Mouse (Mus musculus) c-Kit-positive CD71-negative TER-119-negative erythroid progenitor cells, embryonic 14.5 days (primary cell): Measurements from ENCODE around the gene Olfr305.
"Not testable (repeated sequence)": the region's sequence is repeated elsewhere in the genome, so short reads cannot be mapped to it uniquely, and the experiment has no call there.

ENCODE experiments used
- DNase-seq: peaks from one replicate; pipeline ENCODE4 v3.0.0-alpha.2; 2013; ENCODE audit warnings: low read depth

Olfr305 gene

GRCm38 (mm10) chr7:86366828-86367227 is at the start of gene Olfr305:
Olfr305 (minus strand) TSS chr7:86366928.
- DNase-seq = no peak

- DNase-seq = no peak
Observed at GRCm38 (mm10) chr7:86403546-86403945, 36.8 kb upstream of the Olfr305 start, which contains the start of gene Olfr301. Olfr301 (plus strand) TSS chr7:86403846.

DNA sequence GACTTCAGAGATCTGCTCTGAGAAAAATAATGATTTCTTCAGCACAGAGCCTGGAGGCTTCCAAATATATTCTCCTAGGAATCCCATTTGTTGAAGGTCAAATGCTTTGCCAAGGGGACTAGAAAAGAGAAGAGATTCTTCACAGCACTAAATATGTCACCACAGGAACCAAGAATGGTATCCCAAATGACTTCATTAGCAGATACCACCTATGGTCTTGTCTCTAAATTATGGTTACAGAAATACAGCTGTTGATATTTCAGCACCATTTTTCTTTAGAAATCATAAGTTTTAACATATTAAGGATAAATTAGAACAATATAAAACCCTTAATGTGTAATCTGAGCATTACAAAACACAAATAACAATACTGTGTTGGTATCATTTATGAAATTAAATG is 31.0 kb upstream of the Olfr305 start, which contains the start of gene Olfr303:
TSS of gene Olfr303 (minus strand) at position 101 of the 400 bp plus-strand sequence.
- DNase-seq = no peak

GRCm38 (mm10) chr7:86386558-86386957 is 19.8 kb upstream of the Olfr305 start, which contains the start of gene Olfr304:
Olfr304 (minus strand) TSS chr7:86386658.
- DNase-seq = no peak

GRCm38 (mm10) chr7:86385769-86386168 is 19.0 kb upstream of the Olfr305 start:
- DNase-seq = no peak

- not testable (repeated sequence) for DNase-seq
Observed at GRCm38 (mm10) chr7:86346296-86346695, 20.4 kb downstream of the Olfr305 start.

DNA sequence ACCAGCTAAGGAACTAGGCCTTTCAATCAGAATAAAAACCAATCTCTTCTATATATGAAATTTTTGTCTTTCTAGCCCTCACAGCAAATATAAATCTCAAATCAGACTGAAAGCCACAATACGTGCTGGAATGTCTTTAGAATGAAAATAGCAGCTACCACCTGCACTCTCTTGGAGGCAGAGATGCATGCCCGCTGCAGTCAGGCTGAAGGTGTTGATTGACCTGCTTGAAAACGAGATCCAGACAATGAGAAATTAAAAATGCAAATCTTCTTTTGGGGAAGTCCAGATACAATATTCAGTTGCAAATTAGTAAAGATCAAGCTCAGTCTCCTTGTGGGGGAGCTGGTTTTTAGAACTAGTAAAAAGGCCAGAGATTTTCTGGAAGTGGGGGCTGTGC is 22.5 kb downstream of the Olfr305 start:
- no peak for DNase-seq

DNA sequence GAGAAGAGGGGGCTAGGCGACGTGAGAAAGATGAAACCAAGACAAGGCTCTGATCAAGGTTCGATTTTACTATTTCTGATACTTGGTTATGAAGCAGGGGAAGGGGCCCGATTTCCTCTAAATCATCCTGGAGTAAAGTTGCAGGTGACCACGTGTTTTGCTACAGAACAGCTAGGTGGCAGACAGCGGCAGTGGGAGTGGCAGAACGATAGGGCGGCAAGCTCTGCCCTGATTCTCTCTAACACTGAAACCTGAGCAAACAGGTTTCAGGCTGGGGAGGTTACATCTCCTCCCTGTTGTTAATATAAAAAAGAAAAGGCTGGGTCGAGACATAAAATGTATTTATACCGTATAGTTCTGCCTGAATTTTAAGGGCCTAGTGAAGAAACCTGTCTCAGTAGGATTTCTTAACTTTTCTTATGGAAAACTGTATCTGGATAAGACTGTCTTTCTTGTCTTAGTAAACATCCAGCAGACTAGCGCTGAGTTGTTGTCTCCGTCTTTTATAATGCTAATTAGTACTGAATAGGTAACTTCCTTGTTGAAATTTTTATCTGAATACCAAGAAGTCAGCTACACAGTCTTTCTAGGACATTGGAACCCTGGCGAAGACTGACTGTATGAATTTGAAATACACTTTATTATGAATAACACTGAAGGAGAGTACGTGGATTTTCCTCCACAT is 23.7 kb downstream of the Olfr305 start:
- no peak for DNase-seq

- DNase-seq = no peak
Observed at GRCm38 (mm10) chr7:86337486-86337885, 29.2 kb downstream of the Olfr305 start, which contains the start of gene Olfr307. Olfr307 (minus strand) TSS chr7:86337586.

DNA sequence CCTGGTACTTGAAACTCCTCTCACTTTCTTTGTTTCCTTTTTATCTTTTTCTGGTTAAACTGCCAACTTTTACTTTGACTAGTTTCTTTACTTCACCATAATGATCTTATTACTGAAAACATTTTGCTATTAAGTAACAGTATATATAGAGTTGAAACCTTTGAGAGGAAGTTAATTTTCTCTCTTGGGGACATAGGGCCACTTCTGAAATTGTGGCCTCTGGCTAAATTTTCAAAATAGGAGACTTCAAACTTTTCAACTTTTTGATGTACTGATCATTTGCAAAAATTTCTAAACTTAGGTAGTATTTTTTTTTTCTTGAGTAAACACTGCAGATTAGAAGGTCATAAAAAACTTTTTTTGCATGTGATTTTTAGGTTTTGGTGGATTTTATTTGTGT is 41.2 kb downstream of the Olfr305 start, which contains the start of gene Olfr308:
TSS of gene Olfr308 (minus strand) at position 101 of the 400 bp plus-strand sequence.
- DNase-seq = no peak

GRCm38 (mm10) chr7:86321323-86321722 is 45.4 kb downstream of the Olfr305 start:
- DNase-seq = no peak

GRCm38 (mm10) chr7:86313608-86314007 is 53.1 kb downstream of the Olfr305 start, which contains the start of gene Olfr309:
Olfr309 (minus strand) TSS chr7:86313708.
- no peak for DNase-seq
